Mouse (Mus musculus): ENCODE results near the gene Prr5.

Gene Prr5

DNA sequence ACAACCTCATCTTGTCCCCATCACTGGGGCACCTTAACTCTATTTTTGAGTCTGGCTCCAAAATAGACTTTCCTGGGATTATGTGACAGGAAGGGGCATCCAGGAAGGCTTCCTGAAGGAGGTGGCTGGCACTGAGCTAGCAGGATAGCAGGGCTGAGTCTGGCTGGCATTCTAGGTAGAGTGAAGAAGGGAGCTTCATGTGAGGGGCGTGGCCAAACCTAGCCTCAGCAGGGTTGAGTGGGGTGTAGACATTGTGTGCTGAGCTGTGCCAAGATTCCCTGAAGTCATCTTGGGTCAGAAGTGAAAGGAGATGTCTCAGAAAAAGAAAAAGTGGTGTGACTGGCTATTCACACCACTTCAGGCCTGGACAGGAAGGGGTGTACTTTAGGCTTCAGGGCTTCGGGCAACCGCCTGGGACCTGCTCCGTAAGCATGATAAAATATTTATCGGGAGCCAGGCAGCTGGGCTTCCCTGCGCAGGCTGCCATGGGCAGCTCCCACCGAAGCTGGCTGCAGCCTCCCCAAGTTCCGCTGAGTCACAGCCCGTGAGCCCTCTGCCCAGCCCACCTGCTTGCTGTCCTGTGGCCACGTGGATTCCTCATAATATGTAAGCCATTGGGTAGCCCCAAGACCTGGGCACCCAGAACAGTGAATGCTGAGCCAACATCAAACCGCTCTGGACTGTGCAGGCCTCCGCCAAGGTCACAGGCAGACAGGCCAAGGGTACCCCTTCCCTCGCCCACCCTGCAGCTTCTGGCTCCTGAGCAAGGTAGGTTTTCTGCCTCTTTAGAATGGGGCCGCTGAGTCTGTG is at the start of gene Prr5:
TSS of gene Prr5 (plus strand) at position 683 of the 810 bp plus-strand sequence.
- DNase-seq = no peak

DNA sequence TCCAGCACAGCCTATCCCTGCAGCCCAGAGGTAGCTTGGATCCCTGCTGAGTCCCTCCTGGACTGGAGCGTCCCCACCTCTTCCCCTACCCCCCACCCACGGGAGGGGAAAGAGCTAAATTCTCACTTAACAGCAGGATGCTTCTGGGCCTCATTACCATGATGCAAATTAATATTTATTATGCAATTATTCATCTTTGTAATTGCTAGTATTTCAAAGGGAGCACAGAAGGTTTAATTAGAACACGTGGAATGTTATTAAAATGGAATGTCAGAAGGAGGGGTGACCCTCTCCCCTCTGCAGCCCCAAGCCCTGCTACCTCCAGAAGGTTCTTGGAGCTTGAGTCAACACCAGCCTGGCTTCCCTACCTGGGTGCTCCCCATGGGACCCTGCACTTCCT is 49.4 kb upstream of the Prr5 start:
- no peak for DNase-seq

DNA sequence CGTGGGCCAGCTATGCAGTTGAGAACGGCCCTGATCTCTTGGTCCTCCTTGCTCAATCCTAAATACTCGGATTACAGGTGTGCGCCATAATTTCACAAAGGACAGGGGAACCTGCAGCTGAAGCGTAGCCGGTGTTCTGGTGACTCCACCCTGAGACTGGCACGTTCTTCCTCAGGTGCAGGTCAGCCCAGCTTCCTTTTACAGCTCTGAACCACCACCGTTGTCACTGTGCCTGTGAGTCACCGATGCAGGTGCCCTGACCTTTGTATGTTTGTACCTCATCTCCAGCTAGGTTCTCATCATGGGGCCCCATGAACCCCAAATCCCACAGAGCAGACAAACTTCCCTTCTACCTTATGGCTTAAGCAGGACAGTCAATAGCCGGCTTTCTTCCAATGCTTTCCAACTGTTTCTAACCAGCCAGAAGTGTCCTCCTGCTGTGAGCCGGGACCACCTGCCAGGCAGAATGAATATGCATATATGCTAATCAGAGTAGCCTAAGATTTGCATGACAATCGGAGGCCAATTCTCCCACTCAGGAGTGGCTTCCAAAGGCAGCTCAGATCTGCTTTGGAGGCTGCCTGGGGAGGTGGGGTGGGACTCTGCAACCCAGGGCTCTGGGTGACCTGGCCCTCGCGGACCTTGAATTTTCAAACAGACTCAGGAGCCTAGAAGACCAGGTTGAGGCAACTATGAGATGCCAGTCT is 47.5 kb upstream of the Prr5 start:
- no peak for DNase-seq

DNA sequence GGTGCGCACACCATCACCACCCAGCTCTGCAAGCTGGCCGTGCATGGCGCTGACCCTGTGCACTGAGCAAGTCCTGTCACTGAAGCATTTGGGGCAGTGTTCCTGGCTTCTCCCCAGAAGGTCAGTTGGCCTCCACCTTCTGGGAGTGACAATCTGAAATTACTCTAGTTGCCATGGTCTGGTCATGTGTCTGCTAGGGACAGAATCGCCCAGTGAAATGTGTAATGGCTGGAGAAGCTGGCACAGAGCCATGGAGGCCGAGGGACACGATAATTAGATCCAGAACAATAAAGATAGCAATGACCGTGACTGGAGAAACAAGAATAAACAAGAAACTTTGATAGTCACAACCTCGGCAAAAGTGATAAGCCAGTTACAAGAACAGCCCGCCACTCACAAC is 44.5 kb upstream of the Prr5 start:
- DNase-seq = no peak

DNA sequence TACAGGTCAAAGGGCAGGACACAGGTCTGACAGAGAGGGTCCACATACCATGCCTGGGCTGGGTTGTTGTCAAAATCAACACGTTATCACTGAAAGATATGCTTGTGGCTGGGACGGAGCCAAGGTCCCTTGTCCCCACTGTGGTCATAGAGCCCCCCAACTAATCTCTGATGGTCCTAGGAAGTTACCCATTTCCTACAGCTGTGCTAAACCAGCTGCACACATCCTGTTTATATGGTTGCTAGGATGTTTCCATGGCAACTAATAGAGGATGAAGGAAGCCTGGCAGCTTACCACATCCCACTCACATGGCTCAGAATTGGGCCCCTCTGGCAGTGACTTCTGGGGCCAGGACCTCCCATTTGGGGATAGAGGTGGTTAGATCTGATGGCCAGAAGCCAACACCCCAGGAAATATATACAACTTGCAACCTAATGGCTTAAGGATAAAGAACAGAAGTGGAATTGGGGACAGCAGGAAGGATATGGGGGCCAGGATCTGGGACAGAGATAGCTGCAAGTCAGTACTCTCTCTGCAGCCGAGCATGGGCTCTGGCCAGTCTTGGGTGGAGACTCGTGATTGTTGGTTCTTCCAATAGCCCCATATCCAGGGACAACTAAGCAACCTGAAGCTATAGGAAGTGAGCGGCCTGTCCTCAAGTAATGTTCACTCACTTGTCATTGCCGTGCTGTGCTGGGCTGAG is 43.6 kb upstream of the Prr5 start:
- DNase-seq = no peak

DNA sequence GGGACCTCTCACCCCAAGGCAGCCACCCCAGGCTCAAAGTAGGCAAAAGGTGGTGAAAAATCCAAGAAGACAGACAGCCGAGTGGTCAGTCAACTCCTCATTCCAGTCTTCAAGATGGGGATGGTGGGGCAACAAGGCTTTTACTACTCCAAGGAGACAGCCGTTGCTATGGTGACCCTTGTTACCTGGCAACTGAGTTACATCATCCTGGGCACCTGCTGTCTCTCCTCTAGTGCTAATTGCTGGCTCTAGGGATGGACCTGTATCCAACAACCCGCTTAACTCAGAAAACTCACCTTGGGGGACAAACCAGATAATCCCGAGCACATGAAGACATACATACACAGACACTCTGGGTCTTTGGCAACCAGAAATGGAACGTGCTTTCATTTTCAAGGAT is 42.1 kb upstream of the Prr5 start:
- no peak for DNase-seq

DNA sequence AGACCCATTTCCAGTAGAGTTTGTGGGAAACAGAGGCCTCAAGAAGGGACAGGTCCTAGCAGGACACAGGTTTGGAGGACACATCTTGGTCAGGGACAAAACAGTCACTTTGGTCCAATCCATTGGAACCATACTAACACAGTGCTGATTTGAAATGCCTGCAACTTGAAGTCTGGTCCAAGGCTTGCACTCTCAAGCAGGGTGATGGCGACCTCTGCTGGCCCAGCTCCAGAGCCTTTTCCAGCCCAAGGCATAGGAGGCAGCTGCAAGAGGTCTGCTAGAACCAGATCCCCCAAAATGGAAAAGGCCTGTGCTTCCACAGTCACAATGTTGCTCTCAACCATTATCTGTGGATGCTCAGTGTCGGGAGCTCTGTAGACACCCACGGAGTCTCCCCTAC is 39.7 kb upstream of the Prr5 start:
- no peak for DNase-seq

DNA sequence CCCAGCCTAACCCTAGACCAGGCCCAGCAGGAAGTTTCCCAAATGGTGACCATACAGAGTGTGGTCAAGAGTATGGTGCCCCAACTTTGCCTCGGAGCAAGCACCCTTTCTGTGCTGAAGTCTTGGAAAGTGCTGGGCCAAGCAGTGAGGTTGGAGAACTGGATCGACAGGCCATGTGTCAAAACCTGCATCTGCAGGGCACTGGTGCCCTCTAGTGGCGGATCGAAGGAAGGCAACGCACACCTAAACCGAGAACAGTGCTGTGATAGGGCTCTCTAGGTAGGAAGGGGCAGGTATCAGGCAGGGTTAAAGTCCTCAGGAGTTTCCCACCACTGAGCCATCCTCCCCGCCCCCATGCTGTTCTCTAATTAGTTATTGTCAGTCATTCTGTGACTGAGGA is 37.9 kb upstream of the Prr5 start:
- DNase-seq = peak; percentile 60

DNA sequence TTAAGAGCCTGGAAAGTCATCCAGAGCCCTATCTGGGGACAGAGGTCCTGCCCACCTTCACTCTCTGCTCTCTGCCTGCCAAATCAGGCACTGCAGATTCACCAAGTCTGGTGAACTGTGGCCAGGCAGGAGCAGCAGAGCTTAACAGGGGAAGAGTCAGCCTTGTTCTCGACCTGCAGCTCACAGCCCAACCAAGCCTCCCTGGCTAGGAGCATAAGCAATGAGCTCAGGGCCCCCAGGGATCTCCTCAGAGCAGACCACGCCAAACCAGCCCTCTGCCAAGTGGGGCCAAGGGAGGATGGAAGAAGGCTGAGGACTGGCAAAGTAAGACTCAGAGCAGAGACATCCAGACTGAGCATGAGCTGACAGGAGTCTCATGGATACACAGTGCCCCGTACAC is 35.1 kb upstream of the Prr5 start:
- no peak for DNase-seq

DNA sequence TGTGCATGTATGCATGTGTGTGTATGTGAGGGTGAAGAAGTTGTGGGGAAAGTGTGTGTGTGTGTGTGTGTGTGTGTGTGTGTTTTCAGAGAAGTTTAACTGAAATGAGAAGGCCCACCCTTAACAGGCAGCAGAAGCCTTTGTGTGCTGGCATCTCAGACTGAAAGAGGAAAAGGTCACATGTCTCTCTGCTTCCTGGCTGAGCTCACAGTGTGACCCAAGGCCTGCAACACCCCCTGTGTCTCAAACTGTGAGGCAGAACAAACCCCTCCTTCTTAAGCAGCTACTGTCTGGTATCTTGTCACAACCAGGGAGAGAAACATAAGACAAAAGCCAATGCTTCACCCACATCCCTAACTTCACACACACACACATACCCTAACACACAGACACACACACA is 31.0 kb upstream of the Prr5 start:
- DNase-seq = no peak

DNA sequence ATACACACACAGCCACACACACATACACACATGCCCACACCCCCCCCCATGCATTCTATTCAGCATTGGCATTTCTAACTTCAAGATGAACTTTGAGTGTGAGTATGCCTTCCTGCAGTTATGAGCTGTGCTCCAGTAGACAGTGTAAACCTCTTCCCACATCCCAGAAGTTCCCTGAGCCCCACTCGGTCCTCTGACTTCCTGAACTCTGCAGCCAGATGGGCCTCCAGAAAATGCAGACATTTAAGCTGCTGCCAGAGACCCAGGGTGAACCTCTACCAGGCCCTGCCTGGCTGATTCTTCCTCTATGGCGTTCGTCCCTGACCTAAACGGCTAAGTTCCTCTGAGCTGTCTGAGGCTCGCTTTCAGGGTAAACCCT is 30.4 kb upstream of the Prr5 start:
- DNase-seq = no peak

DNA sequence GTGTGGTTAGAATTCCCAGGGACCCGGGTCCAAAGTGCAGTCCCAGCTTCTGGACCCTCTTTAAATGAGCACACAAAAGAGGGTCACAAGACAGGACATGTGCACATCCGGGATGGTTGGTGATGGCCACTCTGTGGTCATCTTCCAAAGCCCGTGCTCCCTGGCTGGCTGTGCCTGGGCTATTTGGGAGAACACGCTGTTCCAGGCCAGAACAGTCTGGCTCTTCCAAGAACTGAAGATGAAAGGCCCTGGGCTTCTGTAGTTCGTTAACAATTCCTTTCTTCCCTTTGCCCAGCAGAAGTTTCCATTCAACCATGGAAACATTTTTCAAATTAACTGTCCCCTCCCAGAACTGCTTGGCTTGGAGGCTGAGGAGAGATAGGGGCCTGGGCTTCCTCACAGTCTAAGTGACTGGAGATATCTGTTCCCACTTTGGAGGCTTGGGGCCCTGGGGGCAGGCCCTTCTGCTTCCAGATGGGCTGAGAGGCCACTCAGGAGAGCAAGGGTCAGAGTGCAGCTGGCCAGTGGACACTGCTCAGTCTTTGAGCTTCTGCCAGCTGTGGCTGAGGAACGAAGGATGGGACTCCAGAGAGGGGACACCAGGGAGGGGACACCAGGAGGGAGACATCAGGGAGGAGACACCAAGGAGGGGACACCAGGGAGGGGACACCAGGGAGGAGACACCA is 29.8 kb upstream of the Prr5 start:
- no peak for DNase-seq

DNA sequence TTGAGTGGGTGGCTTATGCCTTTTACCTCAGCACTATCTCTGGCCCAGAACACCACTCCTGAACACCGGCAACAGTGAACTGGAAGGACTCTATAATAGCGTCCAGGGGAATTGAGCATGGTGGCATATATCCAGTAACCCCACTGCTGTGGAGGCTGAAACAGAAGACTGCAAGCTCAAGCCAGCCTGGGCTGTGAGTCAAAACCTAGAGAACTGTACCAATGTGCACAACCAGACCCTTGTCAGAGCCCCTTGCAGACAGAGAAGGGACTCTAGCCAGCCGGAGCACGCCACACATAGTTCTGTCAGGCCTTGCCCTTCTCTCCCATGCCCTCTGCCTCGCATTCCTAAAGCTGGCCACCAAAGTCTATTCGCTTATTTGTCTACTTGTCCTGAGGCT is 28.7 kb upstream of the Prr5 start:
- DNase-seq = no peak

DNA sequence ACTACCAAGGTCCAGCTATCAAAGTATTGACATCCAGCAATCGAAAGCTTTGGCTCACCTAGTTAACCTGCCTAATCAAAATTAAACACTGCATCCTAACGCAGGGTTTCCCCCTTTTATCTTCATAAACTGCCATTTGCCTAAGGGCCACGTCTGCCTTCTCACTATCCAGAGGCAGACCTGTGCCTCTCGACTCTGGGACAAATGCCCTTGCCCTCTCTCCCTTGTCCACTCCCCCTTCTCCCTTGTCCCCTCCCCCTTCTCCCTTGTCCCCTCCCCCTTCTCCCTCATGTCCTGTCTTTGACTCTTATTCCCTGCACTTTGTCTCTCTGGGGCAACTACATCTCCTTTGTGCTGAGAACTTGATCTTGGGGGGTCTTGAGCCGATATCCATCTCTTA is 28.3 kb upstream of the Prr5 start:
- no peak for DNase-seq

DNA sequence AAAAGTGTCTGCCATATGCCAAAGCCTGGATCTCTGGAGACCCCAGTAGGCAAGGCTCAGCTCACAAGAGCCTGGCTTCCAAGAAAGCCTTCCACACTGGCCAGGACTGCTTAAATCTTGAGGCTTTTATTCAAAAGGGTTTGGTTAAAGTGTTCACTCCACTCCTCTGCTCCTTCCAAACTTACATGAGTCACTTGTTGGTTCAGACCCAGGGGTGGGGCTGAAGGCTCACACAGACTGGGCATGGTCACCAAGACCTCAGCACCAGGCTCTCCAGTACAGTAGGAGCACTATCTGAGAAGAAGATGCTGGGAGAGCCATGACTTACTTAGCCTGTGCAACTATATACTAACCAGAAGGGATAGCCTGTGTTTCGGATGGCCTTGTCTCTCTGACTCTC is 27.5 kb upstream of the Prr5 start:
- DNase-seq = no peak

DNA sequence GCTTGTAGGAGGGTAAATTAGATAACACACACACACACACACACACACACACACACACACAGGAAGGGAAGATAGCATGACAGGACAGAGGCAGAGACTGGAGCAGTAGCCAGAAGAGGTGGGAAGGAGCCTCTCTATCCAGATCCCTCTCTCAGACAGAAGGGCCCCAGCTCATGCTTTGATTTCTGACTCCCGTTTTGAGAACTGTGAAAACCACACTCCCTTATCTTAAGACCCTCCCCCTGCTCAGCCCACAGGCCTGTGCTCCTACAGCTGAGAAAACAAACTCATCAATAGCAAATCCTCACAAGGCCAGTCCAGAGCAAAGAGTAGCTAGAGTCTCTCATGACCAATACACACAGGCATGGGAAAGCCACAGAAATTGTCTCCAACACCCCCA is 26.2 kb upstream of the Prr5 start:
- DNase-seq = no peak

DNA sequence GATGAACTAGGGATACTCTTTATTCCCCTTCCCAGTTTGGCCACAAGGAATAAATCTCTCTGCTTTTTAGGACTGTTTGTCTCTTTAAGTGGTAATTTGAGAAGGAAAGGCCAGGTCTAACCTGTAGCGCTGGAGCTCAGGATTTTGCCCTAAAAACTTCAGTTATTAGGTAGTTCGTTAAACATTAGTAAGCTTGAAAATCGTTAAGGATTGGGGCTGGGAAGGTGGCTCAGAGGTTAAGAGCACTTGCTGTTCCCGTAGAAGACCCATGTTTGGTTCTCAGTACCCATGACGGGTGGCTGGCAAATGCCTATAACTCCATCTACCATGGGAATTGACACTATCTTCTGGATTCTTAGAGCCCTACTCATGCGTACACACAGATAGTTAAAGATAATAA is 17.9 kb upstream of the Prr5 start:
- no peak for DNase-seq

DNA sequence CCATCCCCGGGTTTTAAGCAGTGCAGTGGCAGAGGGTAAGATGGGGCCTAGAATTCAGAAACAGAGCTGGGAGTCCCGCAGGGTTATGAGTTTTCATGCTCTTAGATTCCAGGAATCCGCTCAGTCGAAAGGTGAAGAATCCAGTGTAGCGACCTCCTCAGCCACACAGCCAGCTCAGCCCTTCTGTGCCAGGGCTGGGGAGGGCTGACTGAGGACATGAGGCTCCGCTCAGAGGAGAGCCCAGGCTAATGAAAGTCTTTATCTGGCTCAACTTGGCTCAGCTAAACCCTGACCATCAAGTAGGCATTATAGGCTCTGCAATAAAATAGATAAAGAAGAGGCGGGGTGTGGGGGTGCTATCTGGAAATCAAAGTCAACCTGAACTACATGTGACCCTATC is 16.3 kb upstream of the Prr5 start:
- DNase-seq = no peak

DNA sequence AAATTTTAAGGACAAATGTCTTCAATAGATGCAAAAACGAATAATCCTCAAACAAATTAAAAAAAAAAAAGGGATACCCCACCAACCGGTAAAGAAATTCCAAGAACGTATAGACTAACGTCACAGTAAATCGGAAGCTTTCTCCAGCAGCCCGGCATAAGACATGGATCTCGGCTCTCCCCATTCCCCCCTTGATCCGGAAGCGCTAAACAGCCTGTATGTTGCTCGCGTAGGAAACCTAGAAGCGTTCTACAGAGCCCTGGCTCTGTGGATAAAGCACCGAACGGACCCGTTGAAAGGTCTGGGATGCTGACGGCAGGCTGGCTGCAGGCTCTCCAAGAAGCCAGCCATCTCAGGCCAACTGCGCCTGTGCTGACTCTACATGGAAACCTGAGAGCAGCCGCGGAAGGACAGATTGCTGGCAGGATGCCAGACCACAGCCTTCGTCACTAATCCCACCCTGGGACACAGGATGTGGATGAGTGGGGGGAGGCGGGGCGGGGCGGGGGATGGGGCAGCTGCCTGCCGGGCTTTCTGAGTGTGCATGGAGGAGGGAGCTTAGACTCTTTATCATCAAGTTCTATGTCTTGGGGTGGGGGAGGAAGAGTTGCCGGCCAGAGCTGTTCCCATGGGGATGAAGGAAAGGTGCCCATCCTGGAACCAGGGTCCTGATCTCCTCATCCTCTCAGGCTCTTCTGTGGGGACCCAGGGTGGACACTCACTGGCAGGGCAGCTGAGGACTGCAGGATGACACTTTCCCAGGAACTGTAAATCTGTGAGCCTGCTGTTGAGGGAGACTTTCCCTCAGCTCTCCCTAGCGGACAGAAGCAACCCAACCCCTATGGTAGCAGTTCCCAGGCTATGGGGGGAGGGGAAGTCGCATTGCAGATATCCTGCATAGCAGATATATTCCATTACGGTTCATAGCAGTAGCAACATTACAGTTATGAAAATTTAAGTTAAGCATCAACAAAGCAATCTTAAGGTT is 15.1 kb upstream of the Prr5 start:
- no peak for DNase-seq

DNA sequence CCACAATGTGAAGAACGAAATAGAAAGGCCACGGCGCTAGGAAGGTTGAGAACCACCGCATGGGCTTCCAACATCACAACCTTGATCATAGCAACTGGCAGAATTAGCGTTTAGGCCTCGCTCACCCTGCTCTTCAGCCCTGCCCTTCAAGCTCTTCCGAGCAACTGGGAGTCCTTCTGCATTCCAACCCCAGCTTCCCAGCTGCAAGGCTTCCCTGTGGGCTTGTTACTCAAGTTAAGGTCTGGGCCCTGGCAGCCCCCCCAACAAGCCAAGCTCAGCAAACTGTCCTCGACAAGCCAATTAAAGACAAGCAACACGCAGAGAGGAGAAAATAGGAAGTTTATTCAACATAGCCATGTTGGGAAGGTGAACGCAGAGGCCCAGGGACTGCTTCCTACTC is 14.4 kb upstream of the Prr5 start:
- DNase-seq = no peak

DNA sequence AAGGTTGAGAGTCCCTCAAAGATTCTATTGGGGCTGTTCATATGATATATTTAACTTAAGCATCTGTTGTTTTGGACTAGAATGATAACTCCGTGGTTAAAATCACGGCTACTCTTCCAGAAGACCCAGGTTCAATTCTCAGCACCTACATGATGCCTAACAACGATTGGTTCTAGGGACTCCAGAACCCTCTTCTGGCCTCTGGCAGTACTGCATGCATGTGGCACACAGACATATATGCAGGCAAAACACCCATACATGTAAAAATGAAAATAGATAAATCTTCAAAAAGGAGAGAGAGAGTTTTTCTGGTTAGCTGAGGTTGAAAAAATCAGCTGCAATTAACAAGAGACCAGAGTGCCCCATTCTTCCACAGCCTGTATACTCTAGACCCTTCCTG is 12.7 kb upstream of the Prr5 start:
- no peak for DNase-seq

DNA sequence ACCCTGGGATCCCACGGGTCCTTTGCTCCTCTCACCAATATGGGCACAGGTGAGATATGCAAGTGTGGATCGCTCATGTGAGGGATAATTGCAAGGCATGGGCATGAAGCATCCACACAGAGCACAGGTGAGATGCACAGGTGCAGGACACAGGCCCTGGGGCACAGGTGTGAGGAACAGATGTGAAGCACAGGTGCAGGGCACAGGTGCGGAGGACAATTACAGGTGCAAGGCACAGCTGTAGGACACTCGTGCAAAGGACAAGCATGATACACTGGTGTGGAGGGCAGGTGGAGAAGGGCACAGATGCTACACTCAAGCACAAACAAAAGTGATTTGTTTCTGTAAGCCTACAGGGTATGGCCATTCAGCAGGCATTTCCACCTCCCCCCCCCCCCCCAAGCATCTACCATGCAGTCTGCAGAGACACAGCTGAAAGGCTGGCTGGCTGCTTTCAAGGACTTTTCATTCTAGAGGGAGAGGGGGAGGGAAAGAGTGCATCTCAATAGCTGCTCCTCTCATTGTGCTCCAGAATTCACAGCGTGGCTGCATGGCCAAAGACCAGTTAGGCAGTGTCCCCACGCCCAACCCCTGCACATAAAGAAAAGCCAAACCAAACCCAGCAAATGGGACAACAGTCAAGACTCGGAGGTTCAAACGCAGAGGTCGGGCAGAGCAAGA is 11.9 kb upstream of the Prr5 start:
- no peak for DNase-seq
